Mouse (Mus musculus) left cerebral cortex, adult 11 months (tissue): ENCODE measurements around the gene Fads1.

Source experiments
- DNase-seq: peaks from one replicate; pipeline ENCODE4 v3.0.0; 2022; ENCODE audit warnings: low spot score

Gene Fads1

DNA sequence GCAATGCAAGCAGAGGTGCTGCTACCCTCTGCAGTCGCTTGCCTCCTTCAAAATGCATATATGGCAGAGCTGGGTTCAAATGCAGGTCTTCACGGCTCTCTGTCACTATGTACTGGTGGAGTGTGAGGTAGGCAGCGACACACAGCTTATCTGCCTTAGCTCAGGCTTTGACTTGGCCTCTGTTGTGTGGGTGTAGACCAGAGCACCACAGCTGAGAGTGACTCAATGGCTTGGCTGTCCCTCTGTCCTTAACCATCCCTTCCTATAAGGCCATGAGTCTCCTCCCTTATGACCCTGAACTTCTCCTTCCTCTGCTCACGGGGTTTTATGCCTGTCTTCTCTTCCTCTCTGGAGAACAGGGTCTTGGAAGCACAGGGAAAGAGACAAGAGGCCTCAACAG is 28.2 kb downstream of the Fads1 start:
- DNase-seq = no peak

- DNase-seq = no peak
Observed at GRCm38 (mm10) chr19:10213796-10214471, 31.2 kb downstream of the Fads1 start.

DNA sequence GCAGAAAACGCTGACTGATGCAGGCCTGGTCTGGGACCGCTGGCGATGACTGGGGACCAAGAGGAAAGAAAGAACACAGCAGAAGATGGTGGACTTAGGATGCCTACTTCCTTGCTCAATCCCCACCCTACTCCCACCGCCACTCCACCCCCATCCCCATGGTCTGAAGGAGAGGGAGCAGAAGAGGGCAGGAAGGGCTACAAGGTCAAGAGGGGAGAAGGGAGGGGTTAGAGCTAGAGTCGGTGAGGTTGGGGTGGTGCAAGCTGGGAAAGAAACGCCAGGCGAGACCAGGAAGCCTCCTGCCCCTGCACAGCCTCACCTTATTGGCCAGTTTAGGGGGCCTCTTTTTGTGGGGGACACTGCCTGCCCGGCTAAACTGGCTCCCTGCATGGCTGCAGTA is 33.4 kb downstream of the Fads1 start:
- no peak for DNase-seq

DNA sequence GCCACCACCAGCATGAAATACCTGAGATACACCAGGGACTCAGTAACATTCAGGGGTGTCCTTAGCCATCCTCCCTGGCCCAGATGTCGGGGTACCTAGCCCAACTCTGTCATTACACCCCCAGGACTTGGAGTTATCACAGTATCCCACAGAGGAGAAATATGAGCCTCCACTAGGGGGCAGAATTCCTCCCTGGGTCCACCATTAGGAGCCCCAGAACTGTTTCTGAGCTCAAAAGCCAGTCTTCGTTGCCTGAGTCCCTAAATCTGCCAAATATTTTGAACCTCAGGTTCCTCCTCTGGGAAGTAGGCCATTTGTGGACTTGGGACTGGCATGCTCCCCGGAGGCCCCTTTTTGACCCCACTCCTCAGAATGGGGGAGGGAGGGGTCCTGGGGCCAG is 36.4 kb downstream of the Fads1 start:
- DNase-seq = no peak

DNA sequence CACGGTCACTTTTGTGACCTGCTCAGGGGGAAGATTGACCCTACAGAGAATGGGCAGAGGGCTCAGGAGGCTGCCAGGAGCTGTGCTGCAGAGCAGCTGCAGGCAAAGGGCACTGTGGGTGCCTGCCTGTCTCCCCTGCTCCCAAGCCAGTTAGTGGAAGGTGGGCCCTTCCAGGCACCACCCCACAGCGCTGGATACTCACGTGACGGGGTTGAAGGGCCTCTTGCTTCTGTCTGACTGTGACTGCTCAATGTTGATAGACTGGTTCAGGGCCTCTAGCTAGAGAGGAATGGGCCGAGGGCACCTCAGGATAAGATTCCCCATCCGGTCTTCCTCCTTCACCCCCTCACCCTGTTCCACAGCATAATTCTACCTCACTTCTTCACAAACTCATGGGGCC is 36.9 kb downstream of the Fads1 start:
- no peak for DNase-seq

DNA sequence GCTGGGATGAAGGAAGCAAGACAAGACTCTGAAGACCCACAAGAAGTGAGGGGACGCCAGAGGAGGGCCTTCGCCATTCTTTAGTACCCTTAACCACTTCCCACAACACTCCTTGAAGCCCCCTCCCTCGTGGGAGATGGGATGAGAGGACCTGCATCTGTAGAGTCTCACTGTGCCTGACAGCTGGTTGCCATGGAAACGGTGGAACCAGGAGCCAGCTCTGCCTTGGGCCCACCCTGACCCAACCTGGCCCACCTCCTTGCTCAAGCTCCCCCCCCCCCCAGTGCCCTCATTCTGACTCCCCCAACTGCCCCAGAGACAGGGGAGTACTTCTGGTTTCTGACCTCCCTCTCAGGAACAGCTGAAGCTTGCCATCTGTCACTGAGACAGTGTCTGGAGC is 38.9 kb downstream of the Fads1 start:
- DNase-seq = no peak

- no peak for DNase-seq
Observed at GRCm38 (mm10) chr19:10222656-10223055, 40.0 kb downstream of the Fads1 start.

GRCm38 (mm10) chr19:10223561-10223960 is 40.9 kb downstream of the Fads1 start:
- DNase-seq = no peak

- no peak for DNase-seq
Observed at GRCm38 (mm10) chr19:10224637-10225453, 42.2 kb downstream of the Fads1 start.

GRCm38 (mm10) chr19:10225767-10226166 is 43.1 kb downstream of the Fads1 start:
- no peak for DNase-seq

GRCm38 (mm10) chr19:10231016-10231415 is 48.3 kb downstream of the Fads1 start:
- no peak for DNase-seq

DNA sequence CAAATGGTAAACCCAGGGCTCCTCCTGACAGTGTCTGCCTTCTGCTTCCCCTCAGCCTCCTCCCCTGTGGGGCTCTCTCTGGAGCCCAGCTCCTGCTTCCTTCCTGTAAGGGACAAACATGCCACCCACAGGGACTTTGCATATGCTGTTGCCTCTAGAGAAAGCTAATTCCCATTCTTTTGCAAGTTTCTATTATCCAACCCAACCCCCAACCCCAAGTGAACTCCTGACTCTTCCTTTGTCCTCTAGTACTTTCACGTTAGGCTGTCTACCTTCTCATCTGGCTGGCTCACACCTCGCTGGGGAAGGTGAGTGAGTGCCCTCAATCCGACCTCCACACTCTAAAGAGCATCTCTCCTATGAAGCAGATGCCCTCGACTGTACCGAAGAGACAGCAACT is 49.2 kb downstream of the Fads1 start:
- DNase-seq = no peak

DNA sequence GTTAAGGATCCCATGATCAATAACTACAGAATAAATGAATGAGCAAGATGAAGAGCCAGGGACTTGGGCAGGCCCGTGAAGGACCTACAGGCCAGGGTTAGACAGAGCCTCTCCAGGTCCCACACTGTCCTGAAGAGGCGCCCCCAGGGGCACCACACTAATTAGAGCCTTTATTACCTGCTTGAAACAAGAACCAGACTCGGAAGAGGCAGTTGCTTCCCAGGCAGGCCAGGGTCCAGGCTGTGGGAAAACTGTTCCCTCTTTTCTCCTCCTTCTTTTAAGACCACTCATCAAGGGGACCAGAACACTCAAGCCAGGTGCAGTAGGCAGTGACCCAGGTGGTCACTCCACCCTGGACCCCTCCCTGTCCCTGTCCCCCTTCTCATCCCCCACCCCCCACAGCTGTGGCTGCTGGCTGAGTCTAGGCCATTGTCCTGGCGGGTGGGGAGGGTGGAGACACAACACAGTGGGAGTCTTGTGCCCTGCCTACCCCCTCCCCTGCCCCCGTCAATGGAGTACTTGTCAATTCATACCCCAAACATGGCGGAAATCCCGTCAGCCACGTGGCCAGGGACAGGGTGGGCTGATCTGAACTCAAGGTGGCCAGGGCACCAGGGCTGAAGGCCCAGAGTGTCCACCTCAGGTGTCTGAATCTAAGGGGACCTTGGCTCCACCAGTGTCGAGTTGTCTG is 49.8 kb downstream of the Fads1 start:
- DNase-seq = peak; percentile 56

GRCm38 (mm10) chr19:10235784-10236565 is 53.3 kb downstream of the Fads1 start:
- no peak for DNase-seq

GRCm38 (mm10) chr19:10238477-10238876 is 55.8 kb downstream of the Fads1 start:
- DNase-seq = no peak

DNA sequence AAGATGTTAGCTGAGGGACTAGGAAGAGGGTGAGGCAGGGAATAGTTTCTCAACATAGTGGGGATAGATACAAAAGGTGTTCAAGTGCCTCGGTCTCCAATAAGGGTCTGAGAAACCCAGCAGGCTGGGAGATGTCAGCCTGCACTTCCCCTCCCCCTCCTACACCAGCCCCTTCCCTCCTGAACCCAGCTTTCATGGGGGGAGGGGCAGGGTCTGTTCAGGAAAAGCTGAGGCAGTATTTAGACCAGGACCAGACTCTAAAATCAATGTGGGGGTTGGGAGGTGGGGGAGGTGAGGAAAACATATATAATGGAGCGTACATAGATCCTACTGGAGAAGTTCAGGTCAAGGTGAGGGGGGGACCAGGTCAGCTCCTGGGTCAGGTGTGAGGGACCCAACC is 56.7 kb downstream of the Fads1 start:
- no peak for DNase-seq

DNA sequence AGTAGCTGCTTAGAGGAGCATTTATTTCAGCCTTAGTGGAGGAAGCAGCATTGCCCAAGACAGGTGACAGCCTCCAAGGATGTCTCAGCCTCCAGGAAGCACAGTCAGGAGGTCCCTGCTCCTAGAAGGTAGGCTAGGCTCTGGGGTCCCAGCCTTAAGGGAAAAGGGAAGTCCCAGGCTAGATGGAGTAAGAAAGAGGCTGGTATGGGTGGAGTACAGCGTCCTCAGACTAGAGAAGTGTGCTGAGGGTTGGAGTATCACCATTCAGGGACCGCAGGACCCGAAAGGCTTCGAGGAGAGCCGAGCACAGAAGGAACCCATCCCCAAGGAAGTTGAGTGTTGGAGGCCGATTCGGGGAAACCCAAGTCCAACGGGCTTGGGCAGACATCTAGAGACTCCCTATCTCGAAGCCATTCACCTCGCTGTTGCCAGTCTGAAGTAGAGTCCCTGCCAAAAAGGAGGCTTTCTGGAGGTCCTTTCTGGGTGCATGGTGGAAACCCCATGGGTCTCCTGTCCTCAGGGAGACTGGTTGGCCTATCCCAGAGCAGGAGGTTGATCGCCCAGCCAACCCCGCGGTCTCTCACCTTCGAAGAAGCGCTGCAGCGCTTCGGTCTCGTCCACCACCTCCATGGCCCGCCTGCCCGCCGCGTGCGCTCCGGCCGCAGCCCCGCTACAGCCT is 57.4 kb downstream of the Fads1 start:
- DNase-seq = no peak

DNA sequence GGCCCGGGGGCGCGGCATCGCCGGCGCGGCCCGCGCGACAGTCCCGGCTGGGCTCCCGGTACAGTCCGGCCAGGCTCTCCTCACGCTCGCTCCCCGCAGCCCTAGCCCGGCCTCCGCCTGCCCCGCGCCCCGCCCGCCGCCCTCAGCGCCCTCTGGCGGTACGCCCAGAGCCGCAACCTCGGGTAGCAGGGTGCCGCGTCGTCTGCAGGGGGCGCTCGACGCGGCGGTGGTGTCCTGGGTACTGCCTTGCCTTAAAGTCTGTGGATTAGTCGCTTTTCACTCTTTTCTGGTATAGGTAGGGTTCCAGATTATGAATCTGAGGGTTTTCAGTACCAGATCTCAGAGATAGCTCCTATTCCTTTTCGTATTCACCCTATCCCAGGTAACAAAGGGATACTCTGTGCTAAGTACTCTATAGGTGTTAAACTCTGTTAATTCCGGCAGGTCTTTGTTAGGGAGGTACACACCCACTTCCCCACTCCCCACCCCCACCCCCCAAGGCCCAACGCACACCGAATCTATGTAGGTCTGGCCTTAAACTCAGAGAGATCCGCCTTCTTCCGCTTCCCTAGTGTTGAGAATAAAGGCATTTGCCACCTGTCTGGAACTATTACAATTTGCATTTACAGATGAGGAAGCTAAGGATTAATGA is 58.1 kb downstream of the Fads1 start, which contains the start of gene Myrf:
Gene Myrf, minus strand, starts transcription at position 95 of the 652 bp plus-strand sequence.
- DNase-seq = peak; percentile 51

DNA sequence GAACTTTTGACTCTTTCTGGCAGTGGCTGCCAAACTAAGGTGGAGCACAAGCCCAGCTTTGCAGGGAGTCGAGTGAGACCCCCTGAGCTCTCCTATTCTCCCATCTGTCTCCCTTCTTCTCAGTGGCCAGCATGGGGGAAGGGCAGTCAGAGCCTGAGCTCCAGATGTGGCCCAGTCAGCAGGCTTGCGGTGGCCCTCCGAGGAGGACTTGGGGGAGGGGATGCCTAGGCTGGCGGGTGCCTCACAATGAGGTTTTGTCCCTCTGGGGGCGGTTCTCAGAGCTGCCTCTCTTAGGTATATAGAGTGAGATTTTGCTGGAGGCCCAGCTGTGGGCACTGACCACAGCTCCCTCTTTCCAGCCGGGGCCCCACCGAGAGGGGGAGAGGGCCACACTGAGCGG is 60.2 kb downstream of the Fads1 start:
- DNase-seq = peak; percentile 44

DNA sequence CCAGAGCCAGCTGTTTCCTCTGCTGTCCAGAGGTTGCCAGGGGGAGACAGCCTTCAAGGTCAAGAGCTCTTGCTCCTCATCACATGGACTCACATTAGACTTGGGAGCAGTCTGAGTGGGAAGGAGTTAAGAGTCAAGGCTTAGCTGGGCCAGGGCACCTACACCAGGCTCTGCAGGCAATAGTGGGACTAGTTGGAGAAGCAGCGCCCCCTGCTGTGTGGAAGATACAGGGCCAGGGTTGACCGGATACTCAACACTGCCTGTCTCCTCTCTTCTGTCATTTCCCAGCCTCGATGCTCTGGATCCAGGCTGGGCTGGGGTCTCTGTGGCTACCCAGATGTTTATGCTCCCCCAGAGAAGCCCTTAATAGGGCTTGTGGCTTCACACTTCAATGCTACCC is 61.5 kb downstream of the Fads1 start:
- peak; percentile 60 for DNase-seq
